Mouse (Mus musculus): ENCODE measurements at regions not wholly inside any gene's neighbourhood (a gene's known extent, or its start where the extent isn't known, plus 50 kb on each side); places are given as distances from the start of the nearest gene placed in this dataset.

GRCm38 (mm10) chr11:31745028-31745865 is 73.6 kb upstream of the Bod1 start:
- 68% methylated on average over 16 of the region's 16 CpGs for WGBS
- no peak for TF ChIP-seq CTCF (IDR thresholded peaks at IDR 0.05; ENCODE audit: insufficient read depth, low read depth, low read length)
- TF ChIP-seq POLR2A (IDR thresholded peaks at IDR 0.05; ENCODE audit: insufficient read depth, low read depth, low read length): no peak
- Histone ChIP-seq H3K27ac (ENCODE audit: insufficient read depth, low read depth, low read length) (no peak overlapping the region), H3K4me1 (ENCODE audit: control insufficient read depth, insufficient read depth, low read length) (peaks cover 23% of the 10 kb centered on the region), H3K4me3 (ENCODE audit: insufficient read depth, low read depth, low read length) (no peak overlapping the region)

DNA sequence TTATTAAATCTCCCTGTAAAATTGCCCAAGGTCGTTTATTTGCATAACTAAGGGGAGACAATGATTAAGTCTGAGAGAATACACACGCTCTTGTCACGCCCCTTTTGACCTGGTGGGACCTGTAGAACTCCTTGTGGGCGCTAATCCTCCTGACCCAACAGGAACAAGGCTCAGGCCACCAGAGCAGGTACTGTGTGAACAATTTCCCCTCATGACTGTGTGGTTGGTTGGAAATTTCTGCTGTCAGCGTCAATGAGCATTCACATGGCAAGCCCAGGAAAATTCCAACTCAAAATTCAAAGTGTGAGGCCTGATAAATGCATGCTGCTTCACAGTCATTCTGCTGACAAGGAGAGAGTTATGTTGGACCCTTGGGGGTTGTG is 74.2 kb upstream of the Bod1 start:
- H3K4me1 ChIP-seq (ENCODE audit: control insufficient read depth, insufficient read depth, low read length): peaks cover 23% of the 10 kb centered on the region
- H3K27ac ChIP-seq (ENCODE audit: insufficient read depth, low read depth, low read length): no peak overlapping the region
- 69% methylated on average over 5 of the region's 5 CpGs for WGBS
- no peak overlapping the region for H3K4me3 ChIP-seq (ENCODE audit: insufficient read depth, low read depth, low read length)
- TF ChIP-seq POLR2A (IDR thresholded peaks at IDR 0.05; ENCODE audit: insufficient read depth, low read depth, low read length) (no peak), CTCF (IDR thresholded peaks at IDR 0.05; ENCODE audit: insufficient read depth, low read depth, low read length) (no peak)

DNA sequence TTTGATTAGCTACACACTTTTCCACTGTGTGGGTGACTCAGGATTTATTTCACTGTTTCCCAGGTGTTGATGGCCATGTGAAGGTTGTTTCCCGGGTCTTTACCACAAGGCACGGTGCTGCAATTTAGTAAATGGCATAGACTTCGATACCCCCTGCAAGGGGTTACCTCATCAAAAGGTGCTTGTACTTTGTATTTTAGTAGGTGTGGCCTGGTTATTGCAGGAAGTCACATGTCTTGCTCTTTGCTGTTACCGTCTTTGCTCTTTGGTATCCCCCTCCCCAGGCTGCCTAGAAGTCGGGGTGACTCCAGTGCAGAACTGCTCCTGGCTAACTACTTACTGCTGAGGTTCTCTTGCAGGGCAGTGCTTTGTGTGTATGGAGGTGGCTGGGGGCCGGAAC is 74.8 kb upstream of the Bod1 start:
- no peak overlapping the region for H3K27ac ChIP-seq (ENCODE audit: insufficient read depth, low read depth, low read length)
- TF ChIP-seq CTCF (IDR thresholded peaks at IDR 0.05; ENCODE audit: insufficient read depth, low read depth, low read length) (no peak), POLR2A (IDR thresholded peaks at IDR 0.05; ENCODE audit: insufficient read depth, low read depth, low read length) (no peak)
- H3K4me1 ChIP-seq (ENCODE audit: control insufficient read depth, insufficient read depth, low read length): peaks cover 23% of the 10 kb centered on the region
- no peak overlapping the region for H3K4me3 ChIP-seq (ENCODE audit: insufficient read depth, low read depth, low read length)
- WGBS: 83% methylated on average over 6 of the region's 6 CpGs

DNA sequence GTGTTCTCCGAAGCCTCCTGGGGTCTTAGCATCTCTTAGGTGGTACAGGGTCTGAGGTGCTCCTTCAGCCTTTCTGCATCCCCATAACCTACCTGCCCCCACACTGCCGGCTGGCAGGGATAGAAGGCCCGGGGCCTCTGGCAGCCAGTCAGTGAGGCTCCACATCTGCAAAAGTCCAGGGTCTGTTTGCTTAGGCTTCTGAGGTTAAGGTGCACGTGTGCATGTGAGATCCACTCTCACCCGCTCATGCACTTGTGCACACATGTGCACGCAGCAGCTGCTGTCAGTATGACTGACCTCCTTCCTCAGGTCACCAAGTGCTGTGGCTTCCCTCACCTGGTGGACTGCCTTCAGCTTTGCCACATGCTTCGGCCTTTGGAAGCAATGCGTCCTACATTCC is 75.3 kb upstream of the Bod1 start:
- Histone ChIP-seq H3K4me3 (ENCODE audit: insufficient read depth, low read depth, low read length) (no peak overlapping the region), H3K27ac (ENCODE audit: insufficient read depth, low read depth, low read length) (no peak overlapping the region), H3K4me1 (ENCODE audit: control insufficient read depth, insufficient read depth, low read length) (peaks cover 23% of the 10 kb centered on the region)
- TF ChIP-seq CTCF (IDR thresholded peaks at IDR 0.05; ENCODE audit: insufficient read depth, low read depth, low read length): no peak
- TF ChIP-seq POLR2A (IDR thresholded peaks at IDR 0.05; ENCODE audit: insufficient read depth, low read depth, low read length): no peak
- WGBS: 92% methylated on average over 8 of the region's 8 CpGs

- 74% methylated on average over 5 of the region's 5 CpGs for WGBS
- no peak overlapping the region for H3K4me3 ChIP-seq (ENCODE audit: insufficient read depth, low read depth, low read length)
- TF ChIP-seq CTCF (IDR thresholded peaks at IDR 0.05; ENCODE audit: insufficient read depth, low read depth, low read length): no peak
- no peak for TF ChIP-seq POLR2A (IDR thresholded peaks at IDR 0.05; ENCODE audit: insufficient read depth, low read depth, low read length)
- 0 out of 2 replicates have a peak overlapping the region, but pooled peaks have one; percentile 25 for H3K27ac ChIP-seq (ENCODE audit: insufficient read depth, low read depth, low read length)
- peaks cover 27% of the 10 kb centered on the region for H3K4me1 ChIP-seq (ENCODE audit: control insufficient read depth, insufficient read depth, low read length)
Measured at GRCm38 (mm10) chr11:31748275-31748815, 76.7 kb upstream of the Bod1 start.

GRCm38 (mm10) chr11:31751274-31751673 is 79.6 kb upstream of the Bod1 start:
- TF ChIP-seq CTCF (IDR thresholded peaks at IDR 0.05; ENCODE audit: insufficient read depth, low read depth, low read length): no peak
- no peak for TF ChIP-seq POLR2A (IDR thresholded peaks at IDR 0.05; ENCODE audit: insufficient read depth, low read depth, low read length)
- Histone ChIP-seq H3K4me1 (ENCODE audit: control insufficient read depth, insufficient read depth, low read length) (peaks cover 29% of the 10 kb centered on the region), H3K4me3 (ENCODE audit: insufficient read depth, low read depth, low read length) (no peak overlapping the region), H3K27ac (ENCODE audit: insufficient read depth, low read depth, low read length) (no peak overlapping the region)
- 97% methylated on average over 1 of the region's 1 CpGs for WGBS

GRCm38 (mm10) chr11:31753211-31753610 is 81.5 kb upstream of the Bod1 start:
- 90% methylated on average over 3 of the region's 3 CpGs for WGBS
- no peak for TF ChIP-seq CTCF (IDR thresholded peaks at IDR 0.05; ENCODE audit: insufficient read depth, low read depth, low read length)
- TF ChIP-seq POLR2A (IDR thresholded peaks at IDR 0.05; ENCODE audit: insufficient read depth, low read depth, low read length): no peak
- peak overlapping the region; percentile 96 for H3K27ac ChIP-seq (ENCODE audit: insufficient read depth, low read depth, low read length)
- H3K4me3 ChIP-seq (ENCODE audit: insufficient read depth, low read depth, low read length): no peak overlapping the region
- H3K4me1 ChIP-seq (ENCODE audit: control insufficient read depth, insufficient read depth, low read length): peaks cover 36% of the 10 kb centered on the region

DNA sequence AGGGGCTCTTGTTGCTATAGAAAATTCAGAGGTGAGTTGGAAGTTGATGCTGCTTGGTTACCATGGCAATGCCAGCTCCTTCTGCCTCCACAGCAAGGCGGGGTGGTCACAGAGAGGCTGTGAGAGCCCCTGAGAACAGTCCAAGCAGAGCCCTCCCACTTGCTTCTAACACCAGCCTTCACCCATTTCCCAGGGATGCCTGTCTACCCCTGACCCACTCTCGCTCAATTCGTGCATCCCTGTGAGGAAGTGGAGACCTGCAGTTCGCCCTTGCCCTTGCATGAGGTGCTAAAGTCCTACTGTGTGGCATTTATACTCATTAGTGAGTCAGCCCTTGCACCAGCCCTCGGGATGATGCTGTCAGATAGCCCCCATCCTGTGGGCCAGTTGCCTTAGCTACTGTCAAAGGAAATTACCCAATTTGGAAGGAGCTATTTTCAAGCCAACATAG is 82.1 kb upstream of the Bod1 start:
- 29% methylated on average over 5 of the region's 5 CpGs for WGBS
- H3K4me3 ChIP-seq (ENCODE audit: insufficient read depth, low read depth, low read length): no peak overlapping the region
- no peak for TF ChIP-seq CTCF (IDR thresholded peaks at IDR 0.05; ENCODE audit: insufficient read depth, low read depth, low read length)
- peak; percentile 11; the same call in 1 of the 2 replicates for TF ChIP-seq POLR2A (IDR thresholded peaks at IDR 0.05; ENCODE audit: insufficient read depth, low read depth, low read length)
- H3K27ac ChIP-seq (ENCODE audit: insufficient read depth, low read depth, low read length): peak overlapping the region; percentile 96
- H3K4me1 ChIP-seq (ENCODE audit: control insufficient read depth, insufficient read depth, low read length): peaks cover 31% of the 10 kb centered on the region

DNA sequence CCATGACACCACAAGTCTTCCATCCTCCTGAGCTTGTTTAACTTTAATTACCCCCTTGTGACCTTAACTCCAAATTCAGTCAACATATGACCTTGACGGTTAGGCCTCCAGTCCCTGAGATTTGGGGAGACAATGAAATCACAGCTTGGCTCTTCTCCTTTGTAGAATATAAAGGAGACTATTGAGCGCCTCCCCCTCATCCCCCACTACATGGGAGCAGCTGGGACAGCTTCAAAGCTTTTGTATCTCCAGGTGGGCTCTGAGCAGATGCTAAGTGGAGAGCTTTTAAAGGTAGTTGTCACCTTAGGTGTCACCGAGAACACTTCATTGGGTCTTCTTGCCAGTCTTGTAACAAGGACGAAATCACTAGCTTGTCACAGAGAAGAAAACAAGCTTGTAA is 82.7 kb upstream of the Bod1 start:
- 53% methylated on average over 4 of the region's 4 CpGs for WGBS
- peaks cover 34% of the 10 kb centered on the region for H3K4me1 ChIP-seq (ENCODE audit: control insufficient read depth, insufficient read depth, low read length)
- no peak for TF ChIP-seq CTCF (IDR thresholded peaks at IDR 0.05; ENCODE audit: insufficient read depth, low read depth, low read length)
- no peak for TF ChIP-seq POLR2A (IDR thresholded peaks at IDR 0.05; ENCODE audit: insufficient read depth, low read depth, low read length)
- H3K4me3 ChIP-seq (ENCODE audit: insufficient read depth, low read depth, low read length): no peak overlapping the region
- peak overlapping the region; percentile 96 for H3K27ac ChIP-seq (ENCODE audit: insufficient read depth, low read depth, low read length)

All from olfactory bulb, adult 2 months (tissue).